Mouse (Mus musculus) hematopoietic stem cell, adult 5-6 weeks (primary cell): ENCODE data around the gene Gdf7. TPM values are rescaled to one million over a fixed set of nuclear protein-coding genes. Genes with fewer than 3 reads are reported as not detected.

Experiments used
- ATAC-seq, 2 experiments: fragments of 125-278 bp in 1 of 2; replicated peaks in 1 of 2; 2 replicates each; pipeline ENCODE4 v1.8.0; 2016 to 2017; ENCODE audit warnings: inconsistent platforms in 2 of 2, mild to moderate bottlenecking in 2 of 2, moderate number of reproducible peaks in 2 of 2, low read depth in 1 of 2, moderate TSS enrichment in 1 of 2; ENCODE audit not compliant: low FRiP score in 2 of 2, poor library complexity in 2 of 2, severe bottlenecking in 2 of 2, insufficient read depth in 1 of 2, low TSS enrichment in 1 of 2
- total RNA-seq: library from RNA; stranded (forward); fragments of 172-1452, 232-1000 nt; gene quantifications from 2 replicates; pipeline ENCODE4 v1.2.3, GENCODE M21; 2017

The Gdf7 gene
- total RNA-seq = not detected in 2 replicates

GRCm38 (mm10) chr12:8301841-8302431, at the start of gene Gdf7:
Gdf7 (minus strand) TSS chr12:8301954.
- ATAC-seq = 0 out of 4 replicates have a peak, but pooled peaks of 1 of the 2 experiments have one; percentile 1

- ATAC-seq = peak; percentile 73 to 79
These were observed 49.5 kb upstream of the Gdf7 start for GRCm38 (mm10) chr12:8351025-8351903.

GRCm38 (mm10) chr12:8348733-8349513, 47.2 kb upstream of the Gdf7 start:
- ATAC-seq = no peak

- peak; percentile 46 to 55 for ATAC-seq
These were observed 46.1 kb upstream of the Gdf7 start for GRCm38 (mm10) chr12:8347746-8348462.

GRCm38 (mm10) chr12:8345539-8345938, 43.8 kb upstream of the Gdf7 start:
- ATAC-seq = peak in 1 of 2 experiments; percentile 5; a peak in 1 of 4 replicates

GRCm38 (mm10) chr12:8344897-8345296, 43.1 kb upstream of the Gdf7 start:
- peak; percentile 81 to 84 for ATAC-seq

GRCm38 (mm10) chr12:8343381-8343780, 41.6 kb upstream of the Gdf7 start:
- no peak for ATAC-seq

- no peak for ATAC-seq
These were observed 39.3 kb upstream of the Gdf7 start for GRCm38 (mm10) chr12:8341008-8341407.

- no peak for ATAC-seq
These were observed 38.0 kb upstream of the Gdf7 start for GRCm38 (mm10) chr12:8339591-8340319.

GRCm38 (mm10) chr12:8338918-8339317, 37.2 kb upstream of the Gdf7 start:
- no peak for ATAC-seq

GRCm38 (mm10) chr12:8338491-8338890, 36.7 kb upstream of the Gdf7 start:
- no peak for ATAC-seq

- ATAC-seq = no peak
These were observed 35.7 kb upstream of the Gdf7 start for GRCm38 (mm10) chr12:8337286-8338060.

GRCm38 (mm10) chr12:8336601-8337285, 35.0 kb upstream of the Gdf7 start:
- ATAC-seq = no peak

GRCm38 (mm10) chr12:8335503-8335902, 33.7 kb upstream of the Gdf7 start:
- ATAC-seq = no peak

- ATAC-seq = no peak
These were observed 32.5 kb upstream of the Gdf7 start for GRCm38 (mm10) chr12:8334261-8334660.

GRCm38 (mm10) chr12:8333617-8334016, 31.9 kb upstream of the Gdf7 start:
- no peak for ATAC-seq
